Mouse (Mus musculus) gastrocnemius, postnatal 4 days (tissue): Measurements from ENCODE around the gene Adam10. TPM values are rescaled to one million over a fixed set of nuclear protein-coding genes. Genes with fewer than 3 reads are reported as not detected.

Experiments used
- microRNA-seq: library from miRNA; unstranded; fragments of <30 nt; microRNA quantifications from one replicate; pipeline ENCODE4 v1.2.0, GENCODE M21; 2021
- total RNA-seq, 2 experiments: library from RNA; stranded (reverse); gene quantifications; 2 replicates each; pipeline ENCODE4 v1.2.3; 2021

The Adam10 gene
- total RNA-seq, 2 experiments from 2014 or later: 60.4 to 62.7 TPM

Small RNA genes within 50 kb of the gene (microRNA-seq; reads per million reads assigned to microRNA genes)
- gene Gm25149: not detected

Other genes starting within 250 kb of the Adam10 start
- gene Rnf111, start 175.3 kb upstream of the Adam10 start, total RNA-seq: 10 to 100 TPM; 24.7 to 26.6 TPM
- gene Sltm, start 136.2 kb upstream of the Adam10 start, total RNA-seq: 10 to 100 TPM; 25.4 to 32.1 TPM
- under 1 TPM; 0.21 to 0.56 TPM for gene Gm10642, start 22.7 kb upstream of the Adam10 start, total RNA-seq
- 10 to 100 TPM; 13.0 to 13.3 TPM for gene Mindy2, start 21.8 kb upstream of the Adam10 start, total RNA-seq